Mouse (Mus musculus): Measurements from ENCODE around the gene Tns3. TPM values are rescaled to one million over a fixed set of nuclear protein-coding genes. Genes with fewer than 3 reads are reported as not detected.

Tns3 gene
- total and polyA plus RNA-seq, 3 experiments, result not detected

- H3K27ac ChIP-seq (ENCODE audit: control insufficient read depth, low read depth, low read length), result no peak overlapping the region
- DNase-seq (ENCODE audit: low read depth, low spot score), result no peak
- no peak overlapping the region for H3K4me3 ChIP-seq (ENCODE audit: control insufficient read depth in 1 of 2, insufficient read depth in 1 of 2, low read depth in 2 of 2, low read length in 2 of 2)
- no peaks in the 10 kb centered on the region for H3K36me3 ChIP-seq (ENCODE audit: control insufficient read depth in 1 of 2, insufficient read depth in 2 of 2, low read length in 2 of 2)
- H3K4me1 ChIP-seq (ENCODE audit: control insufficient read depth in 1 of 2, insufficient read depth in 2 of 2, low read length in 2 of 2), result no peaks in the 10 kb centered on the region
- H3K9ac ChIP-seq (ENCODE audit: control insufficient read depth, low read depth, low read length, poor library complexity, severe bottlenecking), result no peak overlapping the region
- no peaks in the 10 kb centered on the region for H3K9me3 ChIP-seq (replicated peaks; ENCODE audit: insufficient read depth, low read length)
- no peaks in the 10 kb centered on the region for H3K27me3 ChIP-seq (ENCODE audit: control insufficient read depth in 1 of 2, insufficient read depth in 2 of 2, low read length in 2 of 2)
- H3K79me2 ChIP-seq (ENCODE audit: control insufficient read depth, insufficient read depth, low read length, poor library complexity), result no peaks in the 10 kb centered on the region
- TF ChIP-seq JUND (IDR thresholded peaks at IDR 0.05; ENCODE audit: low read depth, low read length) (no peak), NELFE (IDR thresholded peaks at IDR 0.05; ENCODE audit: low read depth, low read length) (no peak), BHLHE40 (IDR thresholded peaks at IDR 0.05; ENCODE audit: borderline replicate concordance, low read depth, low read length) (no peak), GATA1 (IDR thresholded peaks at IDR 0.05; ENCODE audit: low read depth, low read length) (no peak), ZMIZ1 (IDR thresholded peaks at IDR 0.05; ENCODE audit: low read depth, low read length) (no peak), CHD1 (IDR thresholded peaks at IDR 0.05; ENCODE audit: low read depth, low read length) (no peak), EP300 (IDR thresholded peaks at IDR 0.05; ENCODE audit: low read depth in 1 of 2, low read length in 2 of 2) (no peak), MAZ (IDR thresholded peaks at IDR 0.05; ENCODE audit: low read depth, low read length) (no peak), POLR2AphosphoS2 (IDR thresholded peaks at IDR 0.05; ENCODE audit: low read length) (no peak), TCF12 (IDR thresholded peaks at IDR 0.05; ENCODE audit: low read depth, low read length) (no peak), ZKSCAN1 (IDR thresholded peaks at IDR 0.05; ENCODE audit: low read depth, low read length) (no peak), RCOR1 (IDR thresholded peaks at IDR 0.05; ENCODE audit: low read depth, low read length) (no peak)
Measured at GRCm38 (mm10) chr11:8674549-8675149, 10.3 kb upstream of the Tns3 start.

DNA sequence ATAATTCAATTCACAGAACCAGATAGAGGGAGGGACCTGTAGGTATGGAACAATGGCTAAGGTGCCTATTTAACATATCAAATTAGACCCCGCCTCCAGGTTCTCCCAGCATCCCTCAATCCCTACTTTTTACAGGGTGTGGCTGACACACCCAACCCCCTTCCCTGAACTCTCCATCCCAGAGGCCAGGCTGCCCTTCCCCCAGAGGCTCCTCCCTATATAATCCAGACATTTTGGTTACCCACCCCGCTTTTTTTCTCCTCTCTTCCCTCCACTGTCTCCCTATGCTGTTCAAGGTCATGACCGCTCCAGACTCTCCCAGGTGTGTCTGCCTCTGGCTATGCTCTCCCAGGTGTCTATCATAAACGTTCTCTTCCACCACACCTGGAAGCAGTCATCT, 7.4 kb upstream of the Tns3 start:
- Histone ChIP-seq H3K27me3 (ENCODE audit: control insufficient read depth in 1 of 2, insufficient read depth in 2 of 2, low read length in 2 of 2) (no peaks in the 10 kb centered on the region), H3K27ac (ENCODE audit: control insufficient read depth, low read depth, low read length) (no peak overlapping the region), H3K36me3 (ENCODE audit: control insufficient read depth in 1 of 2, insufficient read depth in 2 of 2, low read length in 2 of 2) (no peaks in the 10 kb centered on the region), H3K4me1 (ENCODE audit: control insufficient read depth in 1 of 2, insufficient read depth in 2 of 2, low read length in 2 of 2) (no peaks in the 10 kb centered on the region), H3K9me3 (replicated peaks; ENCODE audit: insufficient read depth, low read length) (no peaks in the 10 kb centered on the region), H3K79me2 (ENCODE audit: control insufficient read depth, insufficient read depth, low read length, poor library complexity) (no peaks in the 10 kb centered on the region), H3K4me3 (ENCODE audit: control insufficient read depth in 1 of 2, insufficient read depth in 1 of 2, low read depth in 2 of 2, low read length in 2 of 2) (no peak overlapping the region), H3K9ac (ENCODE audit: control insufficient read depth, low read depth, low read length, poor library complexity, severe bottlenecking) (no peak overlapping the region)
- no peak for TF ChIP-seq ZMIZ1 (IDR thresholded peaks at IDR 0.05; ENCODE audit: low read depth, low read length)
- no peak for DNase-seq (ENCODE audit: low read depth, low spot score)

GRCm38 (mm10) chr11:8669138-8669537, 4.8 kb upstream of the Tns3 start:
- Histone ChIP-seq H3K27ac (ENCODE audit: control insufficient read depth, low read depth, low read length) (no peak overlapping the region), H3K9ac (ENCODE audit: control insufficient read depth, low read depth, low read length, poor library complexity, severe bottlenecking) (no peak overlapping the region), H3K79me2 (ENCODE audit: control insufficient read depth, insufficient read depth, low read length, poor library complexity) (no peaks in the 10 kb centered on the region), H3K36me3 (ENCODE audit: control insufficient read depth in 1 of 2, insufficient read depth in 2 of 2, low read length in 2 of 2) (no peaks in the 10 kb centered on the region), H3K9me3 (replicated peaks; ENCODE audit: insufficient read depth, low read length) (no peaks in the 10 kb centered on the region), H3K4me3 (ENCODE audit: control insufficient read depth in 1 of 2, insufficient read depth in 1 of 2, low read depth in 2 of 2, low read length in 2 of 2) (no peak overlapping the region), H3K4me1 (ENCODE audit: control insufficient read depth in 1 of 2, insufficient read depth in 2 of 2, low read length in 2 of 2) (no peaks in the 10 kb centered on the region), H3K27me3 (ENCODE audit: control insufficient read depth in 1 of 2, insufficient read depth in 2 of 2, low read length in 2 of 2) (no peaks in the 10 kb centered on the region)
- DNase-seq (ENCODE audit: low read depth, low spot score), result no peak
- TF ChIP-seq MXI1 (IDR thresholded peaks at IDR 0.05; ENCODE audit: low read depth, low read length) (no peak), ZNF384 (IDR thresholded peaks at IDR 0.05; ENCODE audit: low read depth, low read length) (no peak), GABPA (IDR thresholded peaks at IDR 0.05; ENCODE audit: low read depth, low read length) (no peak), ETS1 (IDR thresholded peaks at IDR 0.05; ENCODE audit: low read depth, low read length) (no peak), EP300 (IDR thresholded peaks at IDR 0.05; ENCODE audit: low read depth in 1 of 2, low read length in 2 of 2) (no peak), POLR2AphosphoS2 (IDR thresholded peaks at IDR 0.05; ENCODE audit: low read length) (no peak), MYB (IDR thresholded peaks at IDR 0.05; ENCODE audit: low read depth, low read length) (no peak), TBP (IDR thresholded peaks at IDR 0.05; ENCODE audit: low read depth, low read length) (no peak), JUND (IDR thresholded peaks at IDR 0.05; ENCODE audit: low read depth, low read length) (no peak), ELF1 (IDR thresholded peaks at IDR 0.05; ENCODE audit: low read depth, low read length) (no peak), SMC3 (IDR thresholded peaks at IDR 0.05; ENCODE audit: low read depth, low read length) (no peak), SIN3A (IDR thresholded peaks at IDR 0.05; ENCODE audit: low read length) (no peak), RCOR1 (IDR thresholded peaks at IDR 0.05; ENCODE audit: low read depth, low read length) (no peak), POLR2AphosphoS5 (IDR thresholded peaks at IDR 0.05; ENCODE audit: borderline replicate concordance, low read depth, low read length) (no peak), NELFE (IDR thresholded peaks at IDR 0.05; ENCODE audit: low read depth, low read length) (no peak), ZMIZ1 (IDR thresholded peaks at IDR 0.05; ENCODE audit: low read depth, low read length) (no peak), HCFC1 (IDR thresholded peaks at IDR 0.05; ENCODE audit: low read depth, low read length) (no peak), GATA1 (IDR thresholded peaks at IDR 0.05; ENCODE audit: low read depth, low read length) (no peak)

Data from MEL (cell line).